29 mouse cellular contexts compared by ENCODE assay signal in the genomic region with DNA sequence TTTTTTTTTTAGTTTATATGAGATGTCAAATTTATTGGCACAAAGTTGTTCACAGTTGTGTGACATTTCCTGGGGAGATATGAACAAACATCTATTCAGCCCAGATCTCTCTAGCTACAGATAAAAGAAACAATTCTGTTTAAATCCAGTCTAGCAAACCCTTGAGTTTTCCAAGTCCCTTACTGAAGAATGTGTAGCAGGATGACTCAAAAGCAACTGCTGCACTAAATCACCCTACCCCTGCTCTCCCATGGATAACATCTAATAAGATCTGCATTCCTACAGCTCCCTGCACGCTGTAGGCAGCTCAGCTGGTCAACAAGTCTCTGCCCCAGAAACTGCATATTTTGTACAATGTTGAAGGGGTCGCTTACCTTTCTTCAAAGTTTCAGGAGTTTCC.
DNase-seq lines count a peak whose midpoint lies in the region; ATAC-seq and TF ChIP-seq lines count a peak whose summit lies in the region.
"Had no signal": no experiment of that assay in that cellular context is flagged by ENCODE, and none has a peak within 500 bp of the region (broad histone marks: within the 10 kb centered on the region; RNA-seq: fewer than 3 reads in every experiment).

No protein-coding gene starts in this region.

- no peak for TF ChIP-seq CTCF in kidney, postnatal 0 days (IDR thresholded peaks at IDR 0.05; ENCODE audit: low read depth)

- no peak for ATAC-seq in kidney, postnatal 0 days (replicated peaks; ENCODE audit: low FRiP score, low read depth)
- peak; percentile 83 for ATAC-seq in lung, embryonic 16.5 days (ENCODE audit: low read depth)
- ATAC-seq: forebrain, embryonic 13.5 days; forebrain, embryonic 16.5 days; hindbrain, postnatal 0 days; inflammation-experienced regulatory T-cells, adult 6 months; Patski had no signal

- H3K36me3 ChIP-seq in kidney, postnatal 0 days (ENCODE audit: insufficient read depth, low read length) = no peaks in the 10 kb centered on the region
- no peaks in the 10 kb centered on the region for H3K36me3 ChIP-seq in lung, embryonic 16.5 days (ENCODE audit: control insufficient read depth, insufficient read depth, low read length)
- H3K36me3 ChIP-seq: embryonic facial prominence, embryonic 13.5 days; forebrain, embryonic 10.5 days; G1E; heart, embryonic 10.5 days; heart, embryonic 13.5 days had no signal

- no peak overlapping the region for H3K4me3 ChIP-seq in kidney, postnatal 0 days (replicated peaks; ENCODE audit: low read depth, low read length)
- no peak overlapping the region for H3K4me3 ChIP-seq in lung, embryonic 16.5 days (ENCODE audit: low read length)
- H3K4me3 ChIP-seq: embryonic facial prominence, embryonic 13.5 days; forebrain, embryonic 10.5 days; forebrain, embryonic 13.5 days; heart, adult 2 months; heart, embryonic 10.5 days; heart, embryonic 13.5 days had no signal

- 36% methylated on average over 2 of the region's 2 CpGs for WGBS in kidney, postnatal 0 days
- 31% methylated on average over 2 of the region's 2 CpGs for WGBS in lung, embryonic 16.5 days

- H3K27ac ChIP-seq in kidney, postnatal 0 days = no peak overlapping the region
- peak overlapping the region; percentile 21; the same call in 1 of the 2 replicates for H3K27ac ChIP-seq in lung, embryonic 16.5 days (ENCODE audit: low read length)
- H3K27ac ChIP-seq: embryonic facial prominence, embryonic 13.5 days; forebrain, embryonic 10.5 days; forebrain, embryonic 13.5 days; heart, adult 2 months; heart, embryonic 10.5 days; heart, embryonic 13.5 days; hindbrain, embryonic 14.5 days; hindbrain, postnatal 0 days had no signal

- no peak overlapping the region for H3K9ac ChIP-seq in kidney, postnatal 0 days (ENCODE audit: low read depth, low read length)
- no peak overlapping the region for H3K9ac ChIP-seq in lung, embryonic 16.5 days (ENCODE audit: low read length)
- H3K9ac ChIP-seq: embryonic facial prominence, embryonic 13.5 days; forebrain, embryonic 13.5 days; heart, embryonic 13.5 days; hindbrain, embryonic 14.5 days had no signal

- no peaks in the 10 kb centered on the region for H3K4me1 ChIP-seq in kidney, postnatal 0 days (replicated peaks; ENCODE audit: insufficient read depth, low read length)
- no peaks in the 10 kb centered on the region for H3K4me1 ChIP-seq in lung, embryonic 16.5 days (replicated peaks; ENCODE audit: control insufficient read depth, insufficient read depth, low read length)
- H3K4me1 ChIP-seq: embryonic facial prominence, embryonic 13.5 days; forebrain, embryonic 10.5 days; forebrain, embryonic 13.5 days; heart, embryonic 10.5 days; heart, embryonic 13.5 days had no signal

- no peaks in the 10 kb centered on the region for H3K27me3 ChIP-seq in kidney, postnatal 0 days (ENCODE audit: insufficient read depth, low read length)
- H3K27me3 ChIP-seq in lung, embryonic 16.5 days (ENCODE audit: control insufficient read depth, insufficient read depth, low read depth, low read length) = no peaks in the 10 kb centered on the region
- H3K27me3 ChIP-seq: CH12.LX; embryonic facial prominence, embryonic 13.5 days; forebrain, embryonic 13.5 days; heart, embryonic 13.5 days had no signal

- H3K4me2 ChIP-seq in kidney, postnatal 0 days (ENCODE audit: low read length) = no peak overlapping the region
- no peak overlapping the region for H3K4me2 ChIP-seq in lung, embryonic 16.5 days (ENCODE audit: low read depth, low read length)
- H3K4me2 ChIP-seq: embryonic facial prominence, embryonic 13.5 days; forebrain, embryonic 13.5 days; heart, embryonic 13.5 days; hindbrain, embryonic 14.5 days had no signal

- peak; percentile 13 for DNase-seq in embryo, embryonic 10.5 days (ENCODE audit: low spot score)
- DNase-seq in embryo, embryonic 10 days (ENCODE audit: low spot score) = no peak
- peak; percentile 9 for DNase-seq in kidney, postnatal 0 days (ENCODE audit: low spot score)
- no peak for DNase-seq in kidney, postnatal 14 days
- no peak for DNase-seq in lung, postnatal 36 days
- DNase-seq: adrenal gland, postnatal 10 days; adrenal gland, postnatal 36 days; B cell, adult 2 months; cerebellum, adult 18-20 months; cerebellum, adult 9-10 months; cerebellum, postnatal 14 days; gastrocnemius, postnatal 10 days; gastrocnemius, postnatal 36 days; heart, adult 2 months; heart, postnatal 14 days; heart, postnatal 4 days had no signal

- H3K9me3 ChIP-seq in kidney, postnatal 0 days (replicated peaks; ENCODE audit: low read length) = no peaks in the 10 kb centered on the region
- H3K9me3 ChIP-seq in lung, embryonic 16.5 days (ENCODE audit: control insufficient read depth, low read length) = no peaks in the 10 kb centered on the region
- H3K9me3 ChIP-seq: embryonic facial prominence, embryonic 13.5 days; forebrain, embryonic 10.5 days; forebrain, embryonic 13.5 days; G1E; heart, embryonic 10.5 days; heart, embryonic 13.5 days had no signal

Comparison
In these comparisons a context has a peak if more than half of its experiments do, and no peak if none do; other contexts are left out.
1. DNase-seq: peak in embryo, embryonic 10.5 days (single experiment) and kidney, postnatal 0 days (single experiment); none in embryo, embryonic 10 days (single experiment), kidney, postnatal 14 days (single experiment) and lung, postnatal 36 days (single experiment).